Mouse (Mus musculus): ENCODE measurements at regions not wholly inside any gene's neighbourhood (a gene's known extent, or its start where the extent isn't known, plus 50 kb on each side); places are given as distances from the start of the nearest gene placed in this dataset.

DNA sequence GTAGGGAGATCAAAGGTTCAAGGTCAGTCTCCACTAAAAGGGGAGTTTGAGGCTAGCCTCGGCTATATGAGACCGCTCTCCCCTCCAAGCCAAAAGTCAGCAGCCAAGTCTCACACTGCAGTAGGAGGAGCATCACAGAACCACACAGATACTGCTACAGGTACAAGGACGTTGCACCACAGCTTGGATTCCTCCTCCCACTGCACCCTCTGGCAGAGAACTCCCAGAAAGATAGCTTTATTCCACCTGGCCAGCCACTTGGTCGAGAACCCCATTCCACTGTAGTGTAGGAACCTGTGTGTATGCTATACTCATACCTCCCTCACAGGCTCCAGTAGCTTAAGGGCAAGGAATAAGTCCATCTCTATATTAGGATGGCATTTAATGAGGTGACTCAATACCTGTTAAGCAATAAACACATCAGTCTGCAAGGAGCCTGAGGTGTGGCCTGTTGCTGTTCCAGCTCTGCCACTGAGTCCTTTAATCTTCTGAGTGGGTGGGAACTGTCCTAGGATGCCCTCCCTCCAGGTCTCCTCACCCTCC is 254.0 kb downstream of the Sox4 start:
- DNase-seq (ENCODE audit: low spot score in 2 of 2): no peak

DNA sequence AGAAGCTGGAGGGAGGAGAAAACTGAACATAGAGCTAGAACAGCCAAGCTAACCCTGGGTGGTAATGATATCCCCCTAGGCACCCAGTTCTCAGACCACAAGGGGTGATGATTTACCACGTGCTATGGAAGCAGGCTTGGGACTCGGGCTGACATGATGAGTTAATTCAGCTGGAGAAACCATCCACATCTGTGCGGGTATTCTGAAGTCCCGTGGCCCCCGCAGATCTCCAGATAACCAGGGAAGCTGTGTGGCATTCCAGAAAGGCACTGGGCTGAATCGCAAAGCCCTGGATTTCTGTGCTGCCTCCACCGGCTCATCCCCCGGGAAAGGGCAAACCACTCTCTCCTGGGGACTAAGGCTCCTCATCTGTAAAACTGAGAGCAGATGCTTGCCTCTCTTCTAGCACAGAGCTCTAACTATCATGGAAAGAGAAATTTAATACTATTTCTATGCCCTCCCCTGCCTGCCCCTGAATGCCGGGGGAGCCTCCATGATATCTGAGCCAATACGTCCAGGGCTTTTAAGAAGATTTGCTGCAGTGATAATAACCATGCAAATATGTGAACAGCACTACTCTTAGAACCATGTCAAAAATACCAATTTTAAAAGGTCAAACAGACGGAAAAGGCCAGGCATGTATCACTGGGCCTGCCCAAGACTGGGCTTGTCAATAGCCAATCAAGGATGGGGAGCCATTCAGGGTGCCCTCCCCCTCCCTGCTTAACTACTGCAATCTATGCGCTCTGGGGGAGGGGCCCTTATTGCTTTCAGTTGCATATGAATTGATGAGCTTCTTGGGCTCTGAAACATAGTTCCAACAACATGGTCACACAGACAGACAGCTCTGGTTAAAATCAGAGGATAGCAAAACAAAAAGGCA is 255.5 kb downstream of the Sox4 start:
- DNase-seq (ENCODE audit: low spot score in 2 of 2): no peak

DNA sequence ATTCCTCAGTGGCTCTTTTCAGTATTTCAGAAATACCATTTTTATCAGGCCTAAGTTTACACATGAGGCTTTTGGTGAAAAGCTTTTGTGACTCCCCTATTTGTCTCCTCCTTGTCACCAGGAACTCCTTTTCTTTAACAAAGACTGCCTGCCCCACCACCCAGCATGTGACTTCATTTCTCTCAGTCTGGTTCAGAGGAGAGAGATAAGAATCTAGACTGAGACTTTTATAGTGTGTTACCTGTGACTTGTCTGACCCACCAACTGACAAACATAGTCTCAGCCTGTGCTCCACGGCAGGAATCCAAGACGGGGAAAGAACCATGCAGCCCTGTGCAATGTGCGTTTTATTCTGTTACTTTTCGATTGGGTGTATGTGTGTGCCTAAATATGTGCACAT is 260.4 kb downstream of the Sox4 start:
- DNase-seq (ENCODE audit: low spot score in 2 of 2): peak; percentile 28 to 29

DNA sequence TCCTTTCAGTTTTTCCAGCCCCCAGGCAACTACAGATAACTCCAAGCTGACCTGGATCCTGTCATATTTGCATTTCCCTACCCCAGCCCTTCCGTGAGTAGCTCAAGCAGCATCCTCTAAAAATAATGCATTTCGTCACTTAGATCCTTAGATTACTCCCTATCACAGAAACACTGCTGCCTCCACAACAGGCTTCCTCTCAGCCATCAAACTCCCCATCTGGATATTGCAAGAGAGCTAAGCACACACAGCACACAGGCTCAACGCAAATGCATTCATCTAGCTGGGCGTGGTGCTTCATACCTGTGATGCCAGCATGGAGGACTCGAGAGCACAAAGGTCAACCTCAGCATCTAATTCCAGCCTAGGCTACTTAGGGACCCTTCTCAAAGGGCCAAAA is 260.9 kb downstream of the Sox4 start:
- DNase-seq (ENCODE audit: low spot score in 2 of 2): no peak

DNA sequence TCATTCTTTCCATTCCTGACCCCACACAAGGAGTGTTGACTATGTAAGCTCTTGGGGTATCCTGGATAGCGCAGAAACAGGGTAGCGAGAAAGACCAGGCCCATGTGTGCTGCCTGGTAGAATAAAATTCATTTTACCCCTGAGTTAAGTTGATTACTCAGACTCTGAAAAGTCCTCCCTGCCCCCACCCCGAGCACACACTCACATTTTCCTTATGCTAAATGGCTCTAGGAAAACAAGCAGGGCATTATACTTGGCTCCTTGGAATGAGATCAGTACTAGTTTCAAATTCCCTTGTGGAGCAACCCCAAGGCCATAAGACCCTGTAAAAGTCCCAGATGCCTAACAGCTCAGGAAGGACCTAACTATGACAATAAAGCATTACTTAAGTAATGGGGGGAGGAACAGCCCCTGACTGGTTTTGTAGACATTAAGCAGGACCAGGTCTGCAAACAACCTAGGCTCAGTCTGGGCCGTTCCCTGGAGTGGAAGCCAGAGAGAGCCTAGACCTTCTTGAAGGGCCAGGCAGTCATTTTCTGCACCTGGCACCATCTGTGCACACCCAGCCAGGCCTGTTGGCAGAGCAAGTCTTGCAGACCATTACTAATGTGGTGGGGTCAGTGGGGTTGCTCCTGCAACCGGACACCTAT is 262.9 kb downstream of the Sox4 start:
- DNase-seq (ENCODE audit: low spot score in 2 of 2): no peak

DNA sequence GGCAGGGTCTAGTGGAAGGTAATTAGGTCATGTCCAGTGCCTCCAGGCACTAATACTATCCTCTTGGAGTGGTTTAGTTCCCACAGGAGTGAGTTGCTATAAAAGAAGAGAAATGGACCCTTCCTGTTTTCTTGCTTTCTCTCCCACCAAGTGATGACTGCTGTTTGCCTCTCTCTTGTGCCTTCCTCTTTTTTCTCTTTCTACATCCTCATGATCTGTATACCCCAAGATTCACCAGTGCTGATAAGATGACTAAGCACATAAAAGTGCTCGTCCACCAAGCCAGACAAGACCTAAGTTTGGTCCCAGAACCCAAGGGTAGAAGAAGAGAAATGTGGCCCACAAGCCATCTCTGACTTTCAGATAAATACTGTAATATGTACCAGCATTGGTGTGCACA is 265.7 kb downstream of the Sox4 start:
- DNase-seq (ENCODE audit: low spot score in 2 of 2): no peak

DNA sequence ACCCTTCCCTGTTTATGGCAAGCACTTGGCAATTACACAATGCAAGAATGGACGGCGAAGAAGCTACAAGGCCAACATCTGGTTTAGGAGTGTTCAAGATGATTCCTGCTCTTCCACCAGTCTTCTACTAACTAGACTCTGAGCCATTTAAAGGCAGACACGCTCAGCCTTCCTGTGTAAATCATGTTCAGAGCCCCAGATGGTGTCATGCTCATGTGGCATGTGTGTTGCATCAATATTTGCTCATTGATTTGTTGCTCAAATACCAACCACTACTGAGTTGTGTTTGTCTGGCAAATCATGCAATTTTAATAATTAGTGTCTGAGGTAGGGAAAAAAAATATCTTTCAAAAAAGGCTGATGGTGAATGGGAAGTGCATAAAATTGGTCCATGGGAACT is 269.2 kb downstream of the Sox4 start:
- no peak for DNase-seq (ENCODE audit: low spot score in 2 of 2)

DNA sequence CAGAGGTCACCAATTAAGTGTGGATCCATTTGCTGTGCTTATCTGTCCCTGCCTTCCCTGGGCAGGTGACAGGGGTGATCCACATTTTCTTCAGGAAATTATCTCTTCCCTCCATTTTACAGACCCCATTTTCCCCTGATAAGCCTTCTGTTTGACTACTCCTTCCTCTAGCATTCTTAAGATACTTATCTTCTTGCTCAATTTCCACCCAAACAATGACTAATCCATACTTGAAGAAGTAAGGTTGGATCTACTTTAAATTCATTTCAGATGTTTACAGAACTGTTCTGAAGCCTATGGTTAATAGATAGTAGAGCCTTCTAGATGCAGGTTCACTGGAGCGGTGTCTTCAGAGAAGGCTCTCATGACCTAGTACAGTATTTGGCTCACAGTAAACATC is 273.2 kb downstream of the Sox4 start:
- DNase-seq (ENCODE audit: low spot score in 2 of 2): no peak

DNA sequence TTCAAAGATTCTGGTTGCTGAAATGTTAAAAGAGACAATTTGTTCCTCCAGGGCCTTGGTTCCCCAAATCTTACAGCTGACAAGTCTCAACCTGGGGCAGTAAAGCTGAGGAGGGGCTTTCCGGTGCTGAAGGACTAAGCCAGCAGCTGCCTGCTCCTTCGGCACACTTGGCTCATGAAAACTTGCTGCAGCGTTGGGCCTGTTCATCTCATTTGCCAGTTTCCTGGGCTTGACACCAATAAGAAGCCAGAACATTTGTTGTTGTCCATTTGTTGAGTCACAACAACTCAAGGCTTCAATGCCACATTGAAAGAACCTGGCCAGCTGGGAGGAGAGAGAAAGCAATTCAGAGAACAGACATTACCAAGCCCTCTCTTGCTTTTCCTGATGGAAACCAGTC is 279.9 kb downstream of the Sox4 start:
- no peak for DNase-seq (ENCODE audit: low spot score in 2 of 2)

DNA sequence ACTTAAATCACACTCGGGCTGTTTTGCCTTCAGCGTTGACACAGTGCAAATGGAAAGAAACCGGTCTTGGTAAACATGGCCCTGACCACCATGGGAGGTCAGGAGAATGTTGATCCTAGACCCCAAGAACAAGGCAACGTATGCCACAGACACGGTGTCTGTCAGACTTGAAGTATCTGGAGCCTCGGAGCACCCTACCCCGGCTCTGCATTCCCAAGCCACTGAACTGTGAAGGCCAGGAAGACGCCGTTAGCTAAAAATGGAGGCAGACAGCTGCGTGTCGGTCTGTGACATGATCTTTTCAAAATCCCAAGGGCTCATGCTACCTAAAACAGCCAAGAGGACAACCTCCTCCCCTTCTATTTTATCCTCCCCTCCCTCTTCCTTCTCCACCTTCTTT is 282.0 kb downstream of the Sox4 start:
- no peak for DNase-seq (ENCODE audit: low spot score in 2 of 2)

DNA sequence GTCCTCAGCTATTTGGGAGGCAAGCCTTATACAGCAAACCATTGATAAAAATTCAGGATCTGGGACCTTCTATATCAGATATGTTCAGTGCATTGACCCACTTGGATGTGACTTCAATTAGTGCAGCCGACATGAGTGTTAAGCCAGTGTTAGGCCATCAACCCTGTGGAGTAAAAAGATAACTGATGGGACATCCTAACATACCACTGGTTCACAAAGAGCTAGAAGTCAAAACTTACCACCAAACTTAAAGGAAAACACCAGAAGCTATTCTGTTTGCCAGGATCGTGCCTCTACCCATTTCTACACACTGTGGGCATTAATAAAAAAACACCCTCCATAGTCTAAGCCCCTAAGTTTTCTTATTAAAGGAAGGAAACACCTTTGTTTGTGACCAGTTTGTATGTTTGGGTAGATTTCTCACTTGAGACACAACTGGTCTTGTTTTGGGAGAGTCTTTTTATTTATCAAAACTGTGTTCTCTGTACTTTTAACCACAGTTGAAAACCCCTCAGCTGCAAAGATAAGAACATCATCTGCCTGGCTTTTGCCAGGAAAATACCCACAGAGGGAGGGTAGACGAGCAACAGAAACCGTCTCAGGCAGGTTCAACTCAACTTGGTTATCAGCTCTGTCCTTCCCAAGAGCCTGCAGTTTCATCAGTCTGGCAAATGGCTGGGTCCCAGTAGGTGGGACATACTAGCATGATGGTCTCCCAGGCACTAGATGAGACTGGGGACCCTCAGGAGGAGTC is 283.5 kb downstream of the Sox4 start:
- DNase-seq (ENCODE audit: low spot score in 2 of 2): no peak

DNA sequence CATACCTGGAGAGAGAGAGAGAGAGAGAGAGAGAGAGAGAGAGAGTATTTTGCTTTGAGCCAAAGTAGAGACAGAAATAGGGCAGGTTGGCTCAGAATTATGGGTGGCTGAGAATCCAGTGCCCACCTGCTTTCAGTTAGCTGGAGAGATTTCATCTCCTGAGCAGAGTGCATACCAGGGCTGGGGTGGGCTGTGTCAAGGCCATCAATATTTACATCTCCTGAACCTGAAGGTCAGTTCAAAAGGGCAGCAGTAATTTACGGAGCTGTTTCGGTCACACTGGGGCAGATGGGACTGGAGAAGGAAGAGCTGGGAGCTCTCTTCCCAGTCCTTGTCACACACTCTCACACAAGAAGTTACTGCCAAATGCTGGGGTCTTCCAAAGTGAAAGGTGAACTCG is 286.7 kb downstream of the Sox4 start:
- DNase-seq (ENCODE audit: low spot score in 2 of 2): no peak

DNA sequence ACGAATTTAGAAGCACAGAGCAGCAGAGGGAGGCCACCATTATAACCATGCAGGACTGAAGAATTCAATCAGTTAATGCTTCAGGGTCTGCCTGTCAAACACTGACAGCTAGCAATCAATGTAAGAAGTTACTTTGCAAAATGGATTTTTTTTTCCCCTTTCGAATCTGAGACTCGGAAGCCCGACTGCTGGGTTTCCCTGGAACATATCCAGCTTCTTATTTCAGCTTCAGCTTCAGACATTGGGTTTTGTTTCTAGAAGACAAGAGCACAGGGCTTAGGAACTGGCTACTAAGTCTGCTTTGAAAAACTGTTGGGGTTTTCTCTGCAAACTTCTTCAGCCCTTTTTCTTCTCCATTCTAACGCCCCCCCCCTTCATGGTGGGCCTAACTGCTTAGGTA is 288.4 kb downstream of the Sox4 start:
- no peak for DNase-seq (ENCODE audit: low spot score in 2 of 2)

DNA sequence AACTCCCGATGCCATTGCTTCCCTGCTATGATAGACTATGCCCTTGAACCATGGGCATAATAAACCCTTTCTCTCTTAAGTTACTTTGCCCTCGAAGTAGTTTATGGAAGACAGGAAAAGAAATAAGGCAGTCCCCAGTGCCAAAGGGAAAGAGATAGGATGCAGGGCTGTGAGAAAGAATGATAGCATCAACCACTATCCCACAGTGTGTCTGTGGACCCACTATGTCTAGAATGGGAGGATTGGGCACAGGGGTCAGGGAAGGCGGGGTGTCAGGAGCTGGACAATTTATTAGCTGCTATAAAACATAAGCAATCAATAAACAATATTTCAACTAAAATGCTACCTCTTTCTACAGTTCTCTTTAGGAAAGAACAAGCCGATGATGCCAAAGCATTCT is 288.8 kb downstream of the Sox4 start:
- no peak for DNase-seq (ENCODE audit: low spot score in 2 of 2)

DNA sequence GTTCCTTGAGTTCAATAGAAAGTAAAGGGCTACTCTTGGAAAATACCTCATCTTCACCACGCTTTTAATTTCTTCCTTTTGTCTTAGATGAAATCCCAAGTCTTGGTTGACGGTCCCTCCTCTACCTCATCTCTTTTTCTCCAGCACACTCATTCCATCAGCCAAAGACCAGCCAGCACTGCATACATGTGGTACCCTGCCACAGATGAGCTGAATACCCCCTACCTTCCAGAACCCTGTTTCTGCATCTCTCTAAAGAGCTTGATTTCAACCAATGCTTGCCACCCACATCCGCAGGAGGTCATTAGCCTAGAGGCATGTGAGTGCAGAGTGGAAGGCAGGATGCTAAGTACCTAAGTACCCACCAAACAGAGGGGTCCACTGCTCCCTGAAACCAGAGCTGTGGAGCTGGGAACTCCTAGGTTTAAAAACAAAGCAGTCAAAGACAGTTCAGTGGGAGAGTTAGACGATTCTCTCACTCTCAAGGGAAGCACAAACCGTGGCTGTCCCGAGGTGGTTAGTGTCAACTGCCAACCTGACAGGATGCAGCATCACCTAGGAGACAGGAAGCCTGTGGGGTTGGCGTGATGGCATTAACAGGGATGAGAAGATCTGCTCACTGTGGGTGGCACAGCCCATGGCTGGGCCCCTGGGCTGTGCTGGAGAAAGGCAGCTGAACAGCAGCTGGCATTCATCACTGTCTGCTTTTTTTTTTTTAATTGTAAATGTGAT is 289.4 kb downstream of the Sox4 start:
- peak; percentile 34 for DNase-seq (ENCODE audit: low spot score in 2 of 2)

DNA sequence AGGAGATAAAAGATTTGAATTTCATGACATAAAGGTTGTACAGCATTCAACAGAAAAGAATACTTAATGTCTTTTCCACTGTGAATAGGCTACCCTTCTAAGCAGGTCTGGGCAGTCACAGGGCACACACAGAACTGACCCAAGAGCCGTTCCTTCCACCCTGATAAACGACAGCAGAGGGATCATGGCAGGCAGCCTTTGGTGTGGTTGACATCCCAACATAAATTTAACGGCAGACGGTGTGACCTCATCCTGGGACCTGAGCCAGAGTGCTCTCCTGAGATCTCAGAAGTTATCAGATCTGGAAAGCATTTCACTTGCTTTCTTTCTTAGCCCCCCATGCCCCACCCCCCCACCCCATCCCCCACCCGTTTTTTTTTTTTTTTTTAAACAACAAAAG is 290.1 kb downstream of the Sox4 start:
- DNase-seq (ENCODE audit: low spot score in 2 of 2): no peak

DNA sequence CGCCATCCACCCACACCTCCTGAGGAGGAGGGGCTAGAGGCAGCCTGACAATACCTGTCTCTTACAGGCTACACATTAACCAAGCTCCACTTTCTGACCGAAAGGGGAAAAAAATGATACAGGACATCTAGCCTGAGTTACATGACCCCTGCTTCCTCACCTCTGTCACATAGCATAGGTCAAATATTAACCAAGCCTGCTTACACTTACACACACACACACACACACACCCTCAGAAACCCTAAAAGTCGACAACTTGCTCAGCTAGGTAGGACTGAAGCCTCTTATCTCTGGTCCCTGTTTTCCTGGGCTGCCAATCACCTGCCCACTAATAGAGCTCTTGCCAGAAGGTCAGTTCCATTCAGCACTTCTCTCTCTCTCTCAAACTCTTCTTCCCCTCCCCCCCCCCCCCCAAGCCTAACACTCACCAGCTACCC is 291.2 kb downstream of the Sox4 start:
- DNase-seq (ENCODE audit: low spot score in 2 of 2): no peak

DNA sequence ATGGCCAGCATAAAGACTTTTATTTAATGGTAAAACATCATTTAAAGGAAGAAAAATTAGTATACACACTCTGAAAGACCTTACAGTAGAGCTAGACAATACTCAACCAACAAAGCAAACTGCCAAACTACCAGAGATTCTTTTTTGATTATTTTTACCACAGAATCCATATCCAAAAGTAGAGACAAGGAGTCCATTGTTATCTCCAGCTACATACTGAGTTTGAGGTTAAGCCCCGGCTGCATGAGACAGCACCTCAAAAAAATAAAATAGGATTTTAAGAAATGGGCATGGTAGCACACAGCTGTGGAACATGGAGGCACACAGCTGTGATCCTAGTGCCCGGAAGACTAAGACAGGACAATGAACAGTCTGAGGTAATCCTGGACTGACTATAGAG is 293.4 kb downstream of the Sox4 start:
- no peak for DNase-seq (ENCODE audit: low spot score in 2 of 2)

DNA sequence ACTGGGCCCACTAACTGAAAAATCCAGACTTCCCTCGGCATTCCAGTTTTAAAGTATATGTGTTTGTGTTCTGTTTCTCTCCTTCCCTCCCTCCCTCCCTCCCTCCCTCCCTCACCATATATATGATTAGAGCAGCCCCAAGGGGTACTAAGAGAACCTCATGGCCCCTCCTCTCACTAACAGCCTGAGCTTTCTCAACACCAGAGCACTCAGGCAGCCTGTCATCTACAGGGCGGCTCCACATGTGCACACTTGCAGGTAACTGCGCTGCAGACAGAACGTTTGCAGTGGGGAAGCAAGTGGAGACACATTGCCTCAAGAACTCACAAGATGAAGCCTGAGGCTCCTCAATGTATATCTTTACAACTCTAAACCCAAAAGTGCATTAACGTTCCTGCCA is 294.9 kb downstream of the Sox4 start:
- no peak for DNase-seq (ENCODE audit: low spot score in 2 of 2)

DNA sequence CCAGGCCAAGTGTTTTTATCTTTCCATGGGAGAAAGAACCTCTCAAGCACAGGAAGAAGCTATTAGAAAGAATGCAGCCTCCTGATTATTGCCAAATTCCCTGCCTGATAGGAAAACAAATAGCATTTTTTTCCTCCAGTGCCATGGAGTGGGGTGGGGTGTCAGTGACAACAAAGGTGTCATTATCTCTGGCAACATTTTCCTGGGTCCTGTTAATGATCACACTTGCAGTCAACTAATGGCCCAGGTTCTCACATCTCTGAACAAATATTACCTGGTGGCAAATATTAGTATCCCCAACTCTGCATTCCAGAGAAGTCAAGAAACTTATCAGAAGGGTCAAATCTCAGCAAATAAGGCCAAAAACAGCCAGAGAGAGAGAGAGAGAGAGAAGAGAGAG is 298.6 kb downstream of the Sox4 start:
- DNase-seq (ENCODE audit: low spot score in 2 of 2): no peak

DNA sequence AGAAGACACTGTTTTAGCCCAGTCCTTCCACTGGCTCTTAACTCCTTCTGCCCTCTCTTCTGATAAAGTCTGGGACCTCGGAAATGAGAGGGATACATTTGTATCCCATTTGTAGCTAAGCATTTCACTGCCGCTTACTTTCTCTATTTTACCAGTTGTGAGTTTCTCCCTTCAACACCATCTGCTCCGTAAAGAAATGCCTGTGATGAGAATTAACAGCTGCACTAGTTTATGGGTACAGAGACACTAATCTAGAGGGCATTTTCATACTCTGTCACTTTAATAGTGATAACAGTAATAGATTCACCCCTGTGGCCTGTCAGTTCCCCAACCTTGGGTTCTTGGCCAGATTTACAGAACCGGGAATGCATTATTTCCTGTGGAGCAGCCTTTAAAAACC is 300.2 kb downstream of the Sox4 start:
- DNase-seq (ENCODE audit: low spot score in 2 of 2): no peak

DNA sequence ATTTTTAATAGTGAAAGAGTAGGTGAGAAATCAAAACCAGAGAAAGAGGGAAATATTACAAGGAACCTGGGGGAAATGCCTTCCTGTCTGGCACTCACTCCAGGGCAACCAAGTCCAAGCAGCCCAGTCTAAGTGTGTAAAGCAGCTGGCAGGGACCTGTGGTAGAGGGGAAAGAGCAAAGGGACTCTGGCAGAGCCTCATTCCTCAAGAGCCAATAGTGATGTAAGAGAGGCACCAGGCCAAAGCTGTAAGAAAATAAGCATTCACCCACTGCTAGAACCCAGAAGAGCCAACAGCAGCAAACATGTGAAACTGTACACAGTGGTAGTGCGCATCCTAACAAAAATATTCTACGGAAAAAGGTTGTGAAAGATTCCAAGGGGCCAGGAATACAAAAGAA is 301.7 kb downstream of the Sox4 start:
- DNase-seq (ENCODE audit: low spot score in 2 of 2): no peak

All from thymus, postnatal 10 days (tissue).